Mouse (Mus musculus): ENCODE results near the gene Arfgef2. TPM values are rescaled to one million over a fixed set of nuclear protein-coding genes. Genes with fewer than 3 reads are reported as not detected.
A peak's percentile ranks its signal among the peaks of the same experiment; 100 is the strongest.

Gene Arfgef2
- polyA plus RNA-seq, 1 experiment from 2014 or later = 4.0 TPM

GRCm38 (mm10) chr2:166870899-166871298 is 65.5 kb downstream of the Arfgef2 start:
- no peak for ATAC-seq (replicated peaks; ENCODE audit: insufficient number of reproducible peaks, low FRiP score, low TSS enrichment, low read depth)
- 91% methylated on average over 10 of the region's 10 CpGs for WGBS
- DNase-seq (ENCODE audit: low spot score) = no peak
- Histone ChIP-seq H3K36me3 (replicated peaks; ENCODE audit: control insufficient read depth, insufficient read depth, low read depth, low read length) (peaks cover 5% of the 10 kb centered on the region), H3K9ac (replicated peaks; ENCODE audit: low read length) (no peak overlapping the region), H3K27me3 (ENCODE audit: control insufficient read depth, insufficient read depth, low read length) (no peaks in the 10 kb centered on the region), H3K4me1 (ENCODE audit: control insufficient read depth, insufficient read depth, low read length) (no peaks in the 10 kb centered on the region), H3K27ac (replicated peaks; ENCODE audit: low read depth, low read length) (no peak overlapping the region), H3K4me2 (ENCODE audit: low read depth, low read length) (no peak overlapping the region), H3K9me3 (replicated peaks; ENCODE audit: control insufficient read depth, low read length) (no peaks in the 10 kb centered on the region), H3K4me3 (ENCODE audit: low read depth, low read length) (no peak overlapping the region)

DNA sequence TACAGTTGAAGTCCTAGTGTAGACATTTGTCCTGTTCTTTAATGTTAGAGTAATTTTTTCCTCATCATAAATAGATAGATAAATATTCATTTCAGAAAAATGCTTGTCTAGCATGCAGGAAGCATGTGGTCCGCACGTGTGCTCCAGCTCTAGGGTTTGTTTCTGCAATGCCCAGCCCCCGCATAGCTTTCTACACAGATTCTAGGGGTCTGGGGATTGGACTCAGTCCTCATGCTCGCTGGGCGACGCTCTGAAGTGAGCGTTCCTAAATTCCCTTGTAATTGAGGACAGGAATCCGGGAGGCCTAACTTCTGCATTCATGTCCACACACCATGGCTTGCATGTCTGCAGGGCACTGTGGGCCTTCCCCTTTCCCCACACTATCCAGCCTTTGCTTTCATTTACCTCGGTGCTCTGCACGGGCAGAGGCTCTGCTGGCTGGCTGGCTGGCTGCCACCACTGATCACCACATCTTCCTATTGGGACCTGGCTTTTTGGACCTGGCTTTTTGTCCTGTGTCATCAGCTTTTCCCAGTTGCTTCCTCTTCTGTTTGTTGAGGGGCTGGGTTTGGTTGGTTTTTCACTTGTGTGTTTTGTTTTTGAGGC is 69.4 kb downstream of the Arfgef2 start:
- DNase-seq (ENCODE audit: low spot score) (peak; percentile 38), ATAC-seq (replicated peaks; ENCODE audit: insufficient number of reproducible peaks, low FRiP score, low TSS enrichment, low read depth) (no peak)
- Histone ChIP-seq H3K36me3 (replicated peaks; ENCODE audit: control insufficient read depth, insufficient read depth, low read depth, low read length) (no peaks in the 10 kb centered on the region; the same call in 1 of the 2 replicates), H3K27me3 (ENCODE audit: control insufficient read depth, insufficient read depth, low read length) (no peaks in the 10 kb centered on the region), H3K4me1 (ENCODE audit: control insufficient read depth, insufficient read depth, low read length) (no peaks in the 10 kb centered on the region), H3K4me2 (ENCODE audit: low read depth, low read length) (no peak overlapping the region), H3K4me3 (ENCODE audit: low read depth, low read length) (no peak overlapping the region), H3K27ac (replicated peaks; ENCODE audit: low read depth, low read length) (no peak overlapping the region), H3K9me3 (replicated peaks; ENCODE audit: control insufficient read depth, low read length) (no peaks in the 10 kb centered on the region), H3K9ac (replicated peaks; ENCODE audit: low read length) (no peak overlapping the region)
- WGBS = 66% methylated on average over 10 of the region's 10 CpGs

GRCm38 (mm10) chr2:166875561-166875960 is 70.2 kb downstream of the Arfgef2 start:
- no peak for DNase-seq (ENCODE audit: low spot score)
- no peak overlapping the region for H3K9ac ChIP-seq (replicated peaks; ENCODE audit: low read length)
- no peaks in the 10 kb centered on the region for H3K9me3 ChIP-seq (replicated peaks; ENCODE audit: control insufficient read depth, low read length)
- WGBS = 93% methylated on average over 6 of the region's 6 CpGs
- H3K4me1 ChIP-seq (ENCODE audit: control insufficient read depth, insufficient read depth, low read length) = no peaks in the 10 kb centered on the region
- H3K36me3 ChIP-seq (replicated peaks; ENCODE audit: control insufficient read depth, insufficient read depth, low read depth, low read length) = no peaks in the 10 kb centered on the region; the same call in 1 of the 2 replicates
- no peak for ATAC-seq (replicated peaks; ENCODE audit: insufficient number of reproducible peaks, low FRiP score, low TSS enrichment, low read depth)
- H3K4me3 ChIP-seq (ENCODE audit: low read depth, low read length) = no peak overlapping the region
- no peak overlapping the region for H3K27ac ChIP-seq (replicated peaks; ENCODE audit: low read depth, low read length)
- no peak overlapping the region for H3K4me2 ChIP-seq (ENCODE audit: low read depth, low read length)
- H3K27me3 ChIP-seq (ENCODE audit: control insufficient read depth, insufficient read depth, low read length) = no peaks in the 10 kb centered on the region

DNA sequence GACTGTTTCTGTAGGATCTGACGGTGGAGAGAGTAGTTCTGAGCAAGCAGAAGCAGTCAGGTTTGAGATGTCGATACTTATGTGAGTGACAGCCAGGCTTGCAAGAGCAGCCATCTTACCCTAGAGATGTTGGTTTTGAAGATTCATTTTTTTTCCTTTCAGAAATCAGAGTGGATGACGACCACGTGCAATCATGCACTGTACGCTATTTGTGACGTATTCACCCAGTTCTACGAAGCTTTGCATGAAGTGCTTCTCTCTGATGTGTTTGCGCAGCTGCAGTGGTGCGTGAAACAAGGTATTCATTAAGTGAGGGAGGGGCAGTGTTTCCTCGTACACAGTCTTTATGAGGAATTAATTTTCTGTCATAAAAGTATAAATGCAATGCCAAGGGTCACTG is 70.9 kb downstream of the Arfgef2 start:
- WGBS = 92% methylated on average over 10 of the region's 10 CpGs
- H3K36me3 ChIP-seq (replicated peaks; ENCODE audit: control insufficient read depth, insufficient read depth, low read depth, low read length) = no peaks in the 10 kb centered on the region

GRCm38 (mm10) chr2:166885066-166885465 is 79.7 kb downstream of the Arfgef2 start:
- Histone ChIP-seq H3K27me3 (ENCODE audit: control insufficient read depth, insufficient read depth, low read length) (no peaks in the 10 kb centered on the region), H3K9me3 (replicated peaks; ENCODE audit: control insufficient read depth, low read length) (no peaks in the 10 kb centered on the region), H3K9ac (replicated peaks; ENCODE audit: low read length) (no peak overlapping the region), H3K4me2 (ENCODE audit: low read depth, low read length) (no peak overlapping the region), H3K27ac (replicated peaks; ENCODE audit: low read depth, low read length) (no peak overlapping the region), H3K36me3 (replicated peaks; ENCODE audit: control insufficient read depth, insufficient read depth, low read depth, low read length) (no peaks in the 10 kb centered on the region), H3K4me1 (ENCODE audit: control insufficient read depth, insufficient read depth, low read length) (no peaks in the 10 kb centered on the region), H3K4me3 (ENCODE audit: low read depth, low read length) (no peak overlapping the region)
- WGBS = 89% methylated on average over 7 of the region's 7 CpGs
- ATAC-seq (replicated peaks; ENCODE audit: insufficient number of reproducible peaks, low FRiP score, low TSS enrichment, low read depth) (no peak), DNase-seq (ENCODE audit: low spot score) (no peak)

More for the DNA sequence above, 70.9 kb downstream of the Arfgef2 start:
- H3K27ac ChIP-seq (replicated peaks; ENCODE audit: low read depth, low read length) = no peak overlapping the region
- H3K4me3 ChIP-seq (ENCODE audit: low read depth, low read length) = no peak overlapping the region
- H3K4me2 ChIP-seq (ENCODE audit: low read depth, low read length) = no peak overlapping the region
- H3K4me1 ChIP-seq (ENCODE audit: control insufficient read depth, insufficient read depth, low read length) = no peaks in the 10 kb centered on the region
- no peak overlapping the region for H3K9ac ChIP-seq (replicated peaks; ENCODE audit: low read length)
- ATAC-seq (replicated peaks; ENCODE audit: insufficient number of reproducible peaks, low FRiP score, low TSS enrichment, low read depth) (no peak), DNase-seq (ENCODE audit: low spot score) (no peak)
- no peaks in the 10 kb centered on the region for H3K9me3 ChIP-seq (replicated peaks; ENCODE audit: control insufficient read depth, low read length)
- H3K27me3 ChIP-seq (ENCODE audit: control insufficient read depth, insufficient read depth, low read length) = no peaks in the 10 kb centered on the region

- Histone ChIP-seq H3K36me3 (replicated peaks; ENCODE audit: control insufficient read depth, insufficient read depth, low read depth, low read length) (no peaks in the 10 kb centered on the region), H3K4me3 (ENCODE audit: low read depth, low read length) (no peak overlapping the region), H3K27ac (replicated peaks; ENCODE audit: low read depth, low read length) (no peak overlapping the region), H3K9me3 (replicated peaks; ENCODE audit: control insufficient read depth, low read length) (no peaks in the 10 kb centered on the region), H3K4me1 (ENCODE audit: control insufficient read depth, insufficient read depth, low read length) (no peaks in the 10 kb centered on the region), H3K9ac (replicated peaks; ENCODE audit: low read length) (no peak overlapping the region), H3K4me2 (ENCODE audit: low read depth, low read length) (no peak overlapping the region), H3K27me3 (ENCODE audit: control insufficient read depth, insufficient read depth, low read length) (no peaks in the 10 kb centered on the region)
- DNase-seq (ENCODE audit: low spot score) = no peak
- 68% methylated on average over 10 of the region's 10 CpGs for WGBS
- ATAC-seq (replicated peaks; ENCODE audit: insufficient number of reproducible peaks, low FRiP score, low TSS enrichment, low read depth) = no peak
Measured at GRCm38 (mm10) chr2:166885619-166886018, 80.2 kb downstream of the Arfgef2 start.

- Histone ChIP-seq H3K4me3 (ENCODE audit: low read depth, low read length) (no peak overlapping the region), H3K4me2 (ENCODE audit: low read depth, low read length) (no peak overlapping the region), H3K9me3 (replicated peaks; ENCODE audit: control insufficient read depth, low read length) (no peaks in the 10 kb centered on the region), H3K36me3 (replicated peaks; ENCODE audit: control insufficient read depth, insufficient read depth, low read depth, low read length) (no peaks in the 10 kb centered on the region), H3K9ac (replicated peaks; ENCODE audit: low read length) (no peak overlapping the region), H3K27me3 (ENCODE audit: control insufficient read depth, insufficient read depth, low read length) (no peaks in the 10 kb centered on the region), H3K4me1 (ENCODE audit: control insufficient read depth, insufficient read depth, low read length) (no peaks in the 10 kb centered on the region), H3K27ac (replicated peaks; ENCODE audit: low read depth, low read length) (no peak overlapping the region)
- DNase-seq (ENCODE audit: low spot score) (no peak), ATAC-seq (replicated peaks; ENCODE audit: insufficient number of reproducible peaks, low FRiP score, low TSS enrichment, low read depth) (no peak)
- WGBS = 71% methylated on average over 3 of the region's 3 CpGs
Measured at GRCm38 (mm10) chr2:166886231-166886630, 80.8 kb downstream of the Arfgef2 start.

DNA sequence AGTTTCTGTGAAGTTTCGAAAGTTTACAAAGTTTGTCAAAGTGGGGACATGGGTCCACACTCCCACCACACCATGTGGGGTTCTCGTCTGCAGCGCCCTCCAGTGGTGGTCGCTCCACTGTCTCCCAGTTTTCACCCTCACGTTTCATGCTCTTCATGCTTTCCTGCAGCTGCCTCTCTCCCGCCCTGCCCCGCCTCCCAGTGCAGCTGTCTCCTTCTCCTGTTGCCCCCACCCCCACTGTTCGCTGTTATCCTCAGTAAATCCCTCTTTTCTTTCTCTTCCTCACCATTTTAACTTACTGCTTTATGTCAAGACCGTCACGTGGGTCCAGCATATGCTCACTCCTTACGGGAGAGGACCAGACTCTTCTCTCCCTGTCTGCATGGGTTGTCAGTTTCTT is 82.4 kb downstream of the Arfgef2 start:
- Histone ChIP-seq H3K9me3 (replicated peaks; ENCODE audit: control insufficient read depth, low read length) (no peaks in the 10 kb centered on the region), H3K36me3 (replicated peaks; ENCODE audit: control insufficient read depth, insufficient read depth, low read depth, low read length) (no peaks in the 10 kb centered on the region), H3K4me2 (ENCODE audit: low read depth, low read length) (no peak overlapping the region), H3K27me3 (ENCODE audit: control insufficient read depth, insufficient read depth, low read length) (no peaks in the 10 kb centered on the region), H3K9ac (replicated peaks; ENCODE audit: low read length) (no peak overlapping the region), H3K4me3 (ENCODE audit: low read depth, low read length) (no peak overlapping the region), H3K4me1 (ENCODE audit: control insufficient read depth, insufficient read depth, low read length) (no peaks in the 10 kb centered on the region), H3K27ac (replicated peaks; ENCODE audit: low read depth, low read length) (no peak overlapping the region)
- DNase-seq (ENCODE audit: low spot score) = peak; percentile 26
- WGBS = 31% methylated on average over 11 of the region's 11 CpGs
- ATAC-seq (replicated peaks; ENCODE audit: insufficient number of reproducible peaks, low FRiP score, low TSS enrichment, low read depth) = no peak
